Mouse (Mus musculus) gastrocnemius, adult 18-20 months (tissue): ENCODE results near the gene Wdr37. TPM values are rescaled to one million over a fixed set of nuclear protein-coding genes. Genes with fewer than 3 reads are reported as not detected.

Experiments used
- DNase-seq: peaks from one replicate; pipeline ENCODE4 v3.0.0; 2021; ENCODE audit warnings: low spot score
- microRNA-seq: library from miRNA; unstranded; fragments of <30 nt; microRNA quantifications from one replicate; pipeline ENCODE4 v1.2.0, GENCODE M21; 2021
- total RNA-seq, 2 experiments: library from RNA; stranded (reverse); gene quantifications; 2 replicates each; pipeline ENCODE4 v1.2.3; 2021

Gene Wdr37
- total RNA-seq, 2 experiments from 2014 or later = 28.1 to 31.2 TPM

DNA sequence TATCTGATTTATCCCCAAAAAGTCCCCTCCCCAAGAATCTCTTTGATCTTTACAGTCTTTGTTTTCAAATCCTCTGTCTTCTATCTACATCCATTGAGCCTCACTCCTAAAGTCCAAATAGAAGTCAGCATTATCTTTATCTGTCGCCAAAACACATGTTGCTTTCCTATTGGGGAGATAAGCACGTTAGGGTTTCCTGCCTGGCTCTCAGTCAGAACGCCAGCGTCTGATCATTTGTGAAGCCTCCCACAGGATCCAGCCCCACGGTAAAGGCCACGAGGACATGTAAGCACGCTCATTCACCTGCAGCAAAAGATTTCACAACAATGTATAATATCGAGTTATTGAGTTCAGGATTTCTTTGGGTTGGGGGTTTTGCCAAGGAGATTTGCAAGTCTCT is 110.8 kb downstream of the Wdr37 start:
- DNase-seq = no peak

Small RNA genes within 50 kb of the gene (microRNA-seq; reads per million reads assigned to microRNA genes)
- not detected for gene Gm22750

Other genes starting within 250 kb of the Wdr37 start
- 1 to 10 TPM; 5.1 to 5.5 TPM for gene Idi1, start 13.6 kb upstream of the Wdr37 start, total RNA-seq
- gene Gm9745, start 76.3 kb upstream of the Wdr37 start, total RNA-seq = not detected
- not detected for gene Idi2, start 81.0 kb upstream of the Wdr37 start, total RNA-seq
- gene Gtpbp4, start 124.2 kb upstream of the Wdr37 start, total RNA-seq = 10 to 100 TPM; 43.3 to 44.6 TPM
- 10 to 100 TPM; 59.5 to 64.6 TPM for gene Larp4b, start 222.0 kb upstream of the Wdr37 start, total RNA-seq